Mouse (Mus musculus): Measurements from ENCODE around the gene Eloa. TPM values are rescaled to one million over a fixed set of nuclear protein-coding genes. Genes with fewer than 3 reads are reported as not detected.
"Not testable (repeated sequence)": the region's sequence is repeated elsewhere in the genome, so short reads cannot be mapped to it uniquely, and the experiment has no call there.

The Eloa gene
- polyA plus RNA-seq (2015; fragmentation: Nextera tagmentation; extraction: Ambion mirVana): 25.0 and 27.1 TPM in 2 replicates

DNA sequence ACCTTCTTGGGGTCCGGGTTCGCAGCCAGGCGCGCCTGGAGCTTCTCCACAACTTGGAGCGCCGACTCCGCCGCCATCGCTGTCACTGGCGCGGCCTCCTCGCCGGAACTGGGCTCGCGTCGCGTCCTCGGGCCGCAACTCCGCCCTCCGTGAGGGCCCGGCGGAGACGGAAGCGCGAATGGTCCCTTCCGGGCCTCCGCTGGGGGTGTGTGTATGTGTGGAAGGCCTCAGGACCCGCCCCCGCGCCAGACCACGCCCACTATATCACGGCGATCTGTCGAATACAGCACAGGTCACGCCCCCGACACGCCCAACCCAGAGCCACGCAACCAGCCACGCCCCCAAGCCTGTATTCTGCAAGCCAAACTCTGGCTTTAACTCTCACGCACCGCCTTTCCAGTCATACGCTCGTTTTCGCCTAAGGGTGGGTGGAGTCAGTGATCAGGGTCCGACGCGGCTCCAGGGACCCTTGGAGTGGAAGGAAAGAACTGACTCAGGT is at the start of gene Eloa:
Gene Eloa (minus strand): TSS at position 215 of the 499 bp plus-strand sequence.
- H3K9me3 ChIP-seq (ENCODE audit: control insufficient read depth, low read length): no peaks in the 10 kb centered on the region
- H3K36me3 ChIP-seq (ENCODE audit: control insufficient read depth, insufficient read depth, low read length): no peaks in the 10 kb centered on the region
- H3K4me1 ChIP-seq (ENCODE audit: control insufficient read depth, insufficient read depth, low read depth, low read length): peaks cover 11% of the 10 kb centered on the region
- peak within 1 kb of the TSS; percentile 98 for H3K4me3 ChIP-seq (ENCODE audit: low read length)
- H3K27ac ChIP-seq (ENCODE audit: low read depth, low read length): peak within 1 kb of the TSS; percentile 87
- H3K4me2 ChIP-seq (ENCODE audit: low read length): peak within 1 kb of the TSS; percentile 98
- peak; percentile 99 for ATAC-seq
- H3K27me3 ChIP-seq (replicated peaks; ENCODE audit: control insufficient read depth, insufficient read depth, low read length): no peaks in the 10 kb centered on the region
- peak within 1 kb of the TSS; percentile 97 for H3K9ac ChIP-seq (ENCODE audit: low read depth, low read length)
- WGBS: under 1% methylated on average over 45 of the region's 48 CpGs

DNA sequence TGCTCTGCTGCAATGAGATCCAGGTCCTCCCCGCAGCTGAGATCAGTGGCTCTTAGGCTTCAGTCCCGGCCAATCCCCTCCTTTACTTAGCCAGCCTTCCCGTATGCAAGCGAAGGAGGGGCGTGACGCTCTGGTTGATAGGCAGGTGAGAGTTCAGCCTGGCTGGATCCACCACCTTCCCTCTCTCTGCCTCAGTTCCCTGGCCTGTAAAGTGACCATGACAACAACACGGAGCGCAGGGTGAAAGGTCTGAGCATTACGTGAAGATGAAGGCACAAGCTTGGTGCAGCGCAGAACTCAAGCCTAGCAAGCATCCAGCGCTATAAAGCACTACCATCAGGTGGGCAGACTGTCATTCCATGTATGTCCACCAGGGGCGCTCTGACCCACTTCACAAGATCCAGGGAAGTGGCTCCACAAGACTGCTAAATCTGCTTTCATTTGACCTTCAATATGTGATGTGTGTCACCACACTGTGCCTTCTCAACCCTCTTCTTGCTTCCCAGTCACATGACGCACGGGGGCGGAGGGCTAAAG is 49.7 kb upstream of the Eloa start:
- Histone ChIP-seq H3K4me2 (ENCODE audit: low read length) (peak overlapping the region; percentile 43), H3K9me3 (ENCODE audit: control insufficient read depth, low read length) (no peaks in the 10 kb centered on the region), H3K27me3 (replicated peaks; ENCODE audit: control insufficient read depth, insufficient read depth, low read length) (no peaks in the 10 kb centered on the region), H3K27ac (ENCODE audit: low read depth, low read length) (no peak overlapping the region), H3K36me3 (ENCODE audit: control insufficient read depth, insufficient read depth, low read length) (no peaks in the 10 kb centered on the region), H3K4me3 (ENCODE audit: low read length) (0 out of 2 replicates have a peak overlapping the region, but pooled peaks have one; percentile 16), H3K9ac (ENCODE audit: low read depth, low read length) (no peak overlapping the region; the same call in 1 of the 2 replicates), H3K4me1 (ENCODE audit: control insufficient read depth, insufficient read depth, low read depth, low read length) (peaks cover 7% of the 10 kb centered on the region)
- 3% methylated on average over 15 of the region's 15 CpGs for WGBS
- peak; percentile 70; the same call in 1 of the 2 replicates for ATAC-seq

DNA sequence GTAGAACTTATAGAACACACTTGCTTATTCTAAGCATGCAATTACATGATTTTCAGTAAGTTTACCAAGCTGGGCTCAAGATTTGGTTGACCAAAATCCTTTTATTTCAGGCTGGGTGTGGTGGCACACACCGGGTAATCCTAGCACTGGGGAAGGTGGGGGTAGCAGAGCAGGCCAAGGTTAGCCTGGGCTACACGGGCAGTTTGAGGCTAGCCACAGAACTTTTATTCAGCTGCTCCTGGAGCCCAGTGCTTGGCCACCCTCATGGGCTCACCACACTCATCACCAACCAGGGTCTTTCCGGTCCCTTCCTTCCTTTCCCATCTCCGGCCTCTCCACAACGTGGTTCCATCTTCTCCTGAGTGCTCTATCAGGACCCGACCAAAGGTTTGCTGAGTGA is 49.0 kb upstream of the Eloa start:
- WGBS: 66% methylated on average over 6 of the region's 6 CpGs
- no peaks in the 10 kb centered on the region for H3K36me3 ChIP-seq (ENCODE audit: control insufficient read depth, insufficient read depth, low read length)
- no peak overlapping the region for H3K27ac ChIP-seq (ENCODE audit: low read depth, low read length)
- no peak overlapping the region for H3K9ac ChIP-seq (ENCODE audit: low read depth, low read length)
- peaks cover 7% of the 10 kb centered on the region for H3K4me1 ChIP-seq (ENCODE audit: control insufficient read depth, insufficient read depth, low read depth, low read length)
- no peak overlapping the region for H3K4me2 ChIP-seq (ENCODE audit: low read length)
- H3K4me3 ChIP-seq (ENCODE audit: low read length): no peak overlapping the region
- ATAC-seq: no peak
- H3K27me3 ChIP-seq (replicated peaks; ENCODE audit: control insufficient read depth, insufficient read depth, low read length): no peaks in the 10 kb centered on the region
- H3K9me3 ChIP-seq (ENCODE audit: control insufficient read depth, low read length): no peaks in the 10 kb centered on the region

DNA sequence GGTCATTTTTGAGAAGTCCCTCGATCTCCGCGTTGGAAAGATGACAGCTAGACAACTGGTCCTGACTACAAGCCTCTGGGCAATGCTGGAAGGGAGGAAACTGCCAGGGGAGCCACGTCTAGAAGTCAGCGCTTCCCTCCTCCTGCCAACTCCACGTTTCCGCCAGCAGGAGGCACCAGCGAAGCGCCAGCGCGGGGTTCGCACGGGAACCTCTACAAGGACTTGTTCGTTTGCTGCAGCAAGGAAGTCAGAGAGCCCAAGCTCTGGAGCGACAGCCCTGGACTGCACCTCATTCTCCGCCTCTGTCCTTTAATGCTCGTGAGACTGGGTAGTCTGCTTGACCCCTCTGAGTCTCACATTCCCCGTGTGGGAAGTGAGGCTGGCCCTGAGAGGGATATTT is 48.4 kb upstream of the Eloa start:
- Histone ChIP-seq H3K4me1 (ENCODE audit: control insufficient read depth, insufficient read depth, low read depth, low read length) (peaks cover 7% of the 10 kb centered on the region), H3K4me2 (ENCODE audit: low read length) (0 out of 2 replicates have a peak overlapping the region, but pooled peaks have one; percentile 29), H3K27ac (ENCODE audit: low read depth, low read length) (0 out of 2 replicates have a peak overlapping the region, but pooled peaks have one; percentile 50), H3K9me3 (ENCODE audit: control insufficient read depth, low read length) (no peaks in the 10 kb centered on the region), H3K9ac (ENCODE audit: low read depth, low read length) (no peak overlapping the region), H3K36me3 (ENCODE audit: control insufficient read depth, insufficient read depth, low read length) (no peaks in the 10 kb centered on the region), H3K27me3 (replicated peaks; ENCODE audit: control insufficient read depth, insufficient read depth, low read length) (no peaks in the 10 kb centered on the region), H3K4me3 (ENCODE audit: low read length) (no peak overlapping the region)
- ATAC-seq: peak; percentile 81
- WGBS: 3% methylated on average over 18 of the region's 18 CpGs

DNA sequence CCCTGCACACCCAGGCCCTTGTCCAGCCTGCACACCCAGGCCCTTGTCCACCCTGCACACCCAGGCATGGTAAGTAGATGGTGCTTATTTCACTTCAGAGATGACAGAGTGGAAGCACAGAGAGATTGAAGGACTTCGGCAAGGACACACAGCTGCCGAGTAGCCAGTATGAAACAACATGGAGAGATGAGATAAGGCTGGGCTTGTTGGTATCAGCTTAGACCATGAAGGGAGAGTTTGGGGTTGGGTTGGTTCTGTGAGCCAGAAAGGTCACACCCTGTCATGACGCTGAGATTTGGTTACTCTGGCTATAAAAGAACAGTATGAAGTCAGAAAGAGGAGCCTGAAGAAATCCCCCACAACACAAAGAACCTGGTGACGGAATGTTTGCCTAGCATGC is 47.8 kb upstream of the Eloa start:
- Histone ChIP-seq H3K4me3 (ENCODE audit: low read length) (no peak overlapping the region), H3K36me3 (ENCODE audit: control insufficient read depth, insufficient read depth, low read length) (no peaks in the 10 kb centered on the region), H3K27ac (ENCODE audit: low read depth, low read length) (no peak overlapping the region), H3K4me2 (ENCODE audit: low read length) (no peak overlapping the region), H3K9ac (ENCODE audit: low read depth, low read length) (no peak overlapping the region), H3K27me3 (replicated peaks; ENCODE audit: control insufficient read depth, insufficient read depth, low read length) (no peaks in the 10 kb centered on the region), H3K4me1 (ENCODE audit: control insufficient read depth, insufficient read depth, low read depth, low read length) (peaks cover 7% of the 10 kb centered on the region), H3K9me3 (ENCODE audit: control insufficient read depth, low read length) (no peaks in the 10 kb centered on the region)
- WGBS: 65% methylated on average over 4 of the region's 4 CpGs
- no peak for ATAC-seq

DNA sequence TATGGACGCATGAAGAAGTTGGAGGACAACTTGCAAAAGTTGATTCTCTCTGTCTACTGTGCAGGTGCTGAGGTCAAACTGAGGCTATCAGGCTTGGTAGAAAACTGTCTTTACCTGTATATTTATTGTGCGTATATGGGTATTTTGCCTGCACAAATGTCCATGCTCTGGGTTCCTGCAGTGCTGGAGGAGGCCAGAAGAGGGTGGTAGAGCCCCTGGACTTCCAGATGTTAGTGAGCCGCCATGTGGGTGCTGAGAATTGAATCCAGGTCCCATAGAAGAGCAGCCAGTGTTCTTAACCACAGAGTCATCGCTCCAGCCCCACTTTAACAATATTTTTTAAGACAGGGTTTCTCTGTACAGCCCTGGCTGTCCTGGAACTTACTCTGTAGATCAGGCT is 41.6 kb upstream of the Eloa start:
- no peaks in the 10 kb centered on the region for H3K36me3 ChIP-seq (ENCODE audit: control insufficient read depth, insufficient read depth, low read length)
- ATAC-seq: no peak
- no peaks in the 10 kb centered on the region for H3K9me3 ChIP-seq (ENCODE audit: control insufficient read depth, low read length)
- H3K4me3 ChIP-seq (ENCODE audit: low read length): no peak overlapping the region
- no peak overlapping the region for H3K9ac ChIP-seq (ENCODE audit: low read depth, low read length)
- WGBS: 97% methylated on average over 4 of the region's 4 CpGs
- no peaks in the 10 kb centered on the region for H3K27me3 ChIP-seq (replicated peaks; ENCODE audit: control insufficient read depth, insufficient read depth, low read length)
- H3K4me1 ChIP-seq (ENCODE audit: control insufficient read depth, insufficient read depth, low read depth, low read length): no peaks in the 10 kb centered on the region
- no peak overlapping the region for H3K4me2 ChIP-seq (ENCODE audit: low read length)
- no peak overlapping the region for H3K27ac ChIP-seq (ENCODE audit: low read depth, low read length)

DNA sequence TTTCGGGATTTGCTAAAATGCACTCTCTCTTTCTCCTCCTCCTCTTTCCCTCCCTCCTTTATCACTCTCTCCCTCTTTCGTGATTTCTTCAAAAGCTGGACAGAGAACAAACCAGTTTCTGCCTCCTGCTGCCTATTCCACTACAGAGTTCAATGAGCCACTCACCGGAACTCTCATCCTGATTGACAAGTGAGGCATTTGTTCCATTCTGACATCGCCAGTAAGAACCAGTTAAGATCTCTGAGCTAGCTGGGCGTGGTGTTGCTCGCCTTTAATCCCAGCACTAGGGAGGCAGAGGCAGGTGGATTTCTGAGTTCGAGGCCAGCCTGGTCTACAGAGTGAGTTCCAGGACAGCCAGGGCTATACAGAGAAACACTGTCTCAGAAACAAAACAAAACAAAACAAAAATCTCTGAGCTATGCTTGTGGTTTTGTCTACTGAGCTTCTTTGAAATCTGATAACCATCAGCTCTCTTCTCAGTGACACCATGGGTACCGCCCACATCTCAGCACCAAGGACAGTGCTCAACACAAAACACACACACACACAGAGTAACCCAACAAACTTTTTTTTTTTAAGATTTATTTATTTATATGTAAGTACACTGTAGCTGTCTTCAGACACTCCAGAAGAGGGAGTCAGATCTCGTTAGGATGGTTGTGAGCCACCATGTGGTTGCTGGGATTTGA is 38.4 kb upstream of the Eloa start:
- not testable (repeated sequence) for ATAC-seq; H3K4me3 ChIP-seq (ENCODE audit: low read length); H3K9ac ChIP-seq (ENCODE audit: low read depth, low read length); H3K4me1 ChIP-seq (ENCODE audit: control insufficient read depth, insufficient read depth, low read depth, low read length); H3K4me2 ChIP-seq (ENCODE audit: low read length); H3K27ac ChIP-seq (ENCODE audit: low read depth, low read length); H3K9me3 ChIP-seq (ENCODE audit: control insufficient read depth, low read length); H3K27me3 ChIP-seq (replicated peaks; ENCODE audit: control insufficient read depth, insufficient read depth, low read length); H3K36me3 ChIP-seq (ENCODE audit: control insufficient read depth, insufficient read depth, low read length)
- WGBS: 66% methylated on average over 9 of the region's 9 CpGs

DNA sequence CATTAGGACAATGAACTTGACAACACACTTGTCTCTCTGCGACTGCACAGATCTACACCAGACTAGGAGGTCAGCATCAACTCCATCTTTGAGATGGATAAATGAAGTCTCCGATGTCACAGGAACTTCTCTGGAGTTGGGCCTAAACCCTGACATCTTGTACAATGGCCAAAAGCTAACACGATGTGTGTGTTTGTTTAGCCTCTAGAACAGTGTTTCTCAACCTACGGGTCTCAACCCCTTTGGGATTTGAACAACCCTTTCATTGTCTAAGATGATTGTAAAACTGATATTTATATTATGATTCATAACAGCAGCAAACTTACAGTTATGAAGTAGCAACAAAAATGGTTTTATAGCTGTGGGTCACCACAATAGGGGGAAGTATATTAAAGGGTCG is 36.4 kb upstream of the Eloa start:
- no peaks in the 10 kb centered on the region for H3K9me3 ChIP-seq (ENCODE audit: control insufficient read depth, low read length)
- no peaks in the 10 kb centered on the region for H3K27me3 ChIP-seq (replicated peaks; ENCODE audit: control insufficient read depth, insufficient read depth, low read length)
- no peak overlapping the region for H3K4me3 ChIP-seq (ENCODE audit: low read length)
- no peak overlapping the region for H3K9ac ChIP-seq (ENCODE audit: low read depth, low read length)
- no peak overlapping the region for H3K4me2 ChIP-seq (ENCODE audit: low read length)
- no peak overlapping the region for H3K27ac ChIP-seq (ENCODE audit: low read depth, low read length)
- 91% methylated on average over 5 of the region's 5 CpGs for WGBS
- H3K36me3 ChIP-seq (ENCODE audit: control insufficient read depth, insufficient read depth, low read length): no peaks in the 10 kb centered on the region
- no peaks in the 10 kb centered on the region for H3K4me1 ChIP-seq (ENCODE audit: control insufficient read depth, insufficient read depth, low read depth, low read length)
- no peak for ATAC-seq

DNA sequence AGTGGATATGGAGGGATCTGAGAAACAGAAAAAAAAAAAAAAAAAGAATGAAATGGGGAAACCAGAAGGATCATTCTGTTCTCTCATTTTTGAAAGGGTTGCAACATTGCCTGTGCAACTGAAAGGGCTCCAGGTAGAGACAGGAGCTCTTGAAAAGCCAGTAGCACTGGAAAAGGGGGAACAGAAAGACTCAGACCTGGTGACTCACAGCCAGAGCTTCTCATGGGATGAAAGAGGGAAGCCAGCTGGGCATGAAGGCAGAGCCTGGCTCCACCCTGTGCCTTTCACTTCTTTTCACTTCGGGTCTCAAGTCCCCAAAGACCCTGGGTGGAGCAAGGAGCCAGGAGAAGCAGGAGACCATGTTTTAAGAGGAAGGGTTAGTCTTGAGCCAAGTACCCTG is 34.5 kb upstream of the Eloa start:
- no peak overlapping the region for H3K4me2 ChIP-seq (ENCODE audit: low read length)
- no peak overlapping the region for H3K27ac ChIP-seq (ENCODE audit: low read depth, low read length)
- WGBS: 29% methylated on average over 1 of the region's 1 CpGs
- no peak for ATAC-seq
- no peaks in the 10 kb centered on the region for H3K27me3 ChIP-seq (replicated peaks; ENCODE audit: control insufficient read depth, insufficient read depth, low read length)
- H3K4me3 ChIP-seq (ENCODE audit: low read length): no peak overlapping the region
- no peak overlapping the region for H3K9ac ChIP-seq (ENCODE audit: low read depth, low read length)
- H3K36me3 ChIP-seq (ENCODE audit: control insufficient read depth, insufficient read depth, low read length): peaks cover 3% of the 10 kb centered on the region; the same call in 1 of the 2 replicates
- H3K4me1 ChIP-seq (ENCODE audit: control insufficient read depth, insufficient read depth, low read depth, low read length): peaks cover 12% of the 10 kb centered on the region
- no peaks in the 10 kb centered on the region for H3K9me3 ChIP-seq (ENCODE audit: control insufficient read depth, low read length)

All from hindbrain, embryonic 16.5 days (tissue).